Mouse (Mus musculus): ENCODE results near the gene Chd8.

Gene Chd8

GRCm38 (mm10) chr14:52199412-52199811, 58.2 kb downstream of the Chd8 start:
- no peak for DNase-seq (ENCODE audit: low spot score)

GRCm38 (mm10) chr14:52198141-52198540, 59.4 kb downstream of the Chd8 start:
- no peak for DNase-seq (ENCODE audit: low spot score)

- peak; percentile 92 for DNase-seq (ENCODE audit: low spot score)
These were observed 60.3 kb downstream of the Chd8 start, which contains the start of gene Supt16 for GRCm38 (mm10) chr14:52197156-52197878. Supt16 (minus strand) TSS chr14:52197416.

- peak; percentile 27 for DNase-seq (ENCODE audit: low spot score)
These were observed 61.1 kb downstream of the Chd8 start for GRCm38 (mm10) chr14:52196230-52197155.

- DNase-seq (ENCODE audit: low spot score) = peak; percentile 65
These were observed 61.9 kb downstream of the Chd8 start for GRCm38 (mm10) chr14:52195691-52196090.

- DNase-seq (ENCODE audit: low spot score) = peak; percentile 38
These were observed 66.7 kb downstream of the Chd8 start for GRCm38 (mm10) chr14:52190740-52191359.

GRCm38 (mm10) chr14:52189519-52189918, 68.1 kb downstream of the Chd8 start:
- DNase-seq (ENCODE audit: low spot score) = no peak

GRCm38 (mm10) chr14:52188788-52189187, 68.8 kb downstream of the Chd8 start:
- DNase-seq (ENCODE audit: low spot score) = no peak

GRCm38 (mm10) chr14:52166571-52166970, 91.0 kb downstream of the Chd8 start:
- no peak for DNase-seq (ENCODE audit: low spot score)

GRCm38 (mm10) chr14:52160911-52161310, 96.7 kb downstream of the Chd8 start:
- DNase-seq (ENCODE audit: low spot score) = peak; percentile 17

- no peak for DNase-seq (ENCODE audit: low spot score)
These were observed 102.6 kb downstream of the Chd8 start for GRCm38 (mm10) chr14:52155008-52155407.

GRCm38 (mm10) chr14:52152613-52153012, 105.0 kb downstream of the Chd8 start:
- no peak for DNase-seq (ENCODE audit: low spot score)

GRCm38 (mm10) chr14:52152179-52152578, 105.4 kb downstream of the Chd8 start:
- no peak for DNase-seq (ENCODE audit: low spot score)

- no peak for DNase-seq (ENCODE audit: low spot score)
These were observed 107.7 kb downstream of the Chd8 start for GRCm38 (mm10) chr14:52149888-52150287.
